Mouse (Mus musculus): ENCODE results near the gene St6galnac3. TPM values are rescaled to one million over a fixed set of nuclear protein-coding genes. Genes with fewer than 3 reads are reported as not detected.

The St6galnac3 gene
- polyA plus RNA-seq, 2 experiments: 20.7 to 36.0 TPM

GRCm38 (mm10) chr3:153631988-153632672, 92.8 kb downstream of the St6galnac3 start:
- Histone ChIP-seq H3K9ac (ENCODE audit: low read depth, low read length, severe bottlenecking) (no peak overlapping the region), H3K36me3 (ENCODE audit: control insufficient read depth, insufficient read depth, low read length) (no peaks in the 10 kb centered on the region), H3K27ac (replicated peaks; ENCODE audit: low read depth, low read length) (no peak overlapping the region), H3K27me3 (ENCODE audit: control insufficient read depth, insufficient read depth, low read length) (no peaks in the 10 kb centered on the region), H3K4me3 (replicated peaks; ENCODE audit: low read length) (no peak overlapping the region), H3K4me2 (replicated peaks; ENCODE audit: low read depth, low read length, severe bottlenecking) (no peak overlapping the region), H3K9me3 (ENCODE audit: control insufficient read depth, low read length) (no peaks in the 10 kb centered on the region), H3K4me1 (ENCODE audit: control insufficient read depth, insufficient read depth, low read length) (peaks cover 4% of the 10 kb centered on the region; the same call in 1 of the 2 replicates)
- no peak for TF ChIP-seq POLR2A (IDR thresholded peaks at IDR 0.05; ENCODE audit: borderline replicate concordance, extremely low read depth, insufficient read depth, insufficient read length)
- WGBS: 68% methylated on average over 10 of the region's 10 CpGs
- ATAC-seq (ENCODE audit: low FRiP score, low read depth) (peak; percentile 50; the same call in 1 of the 2 replicates), DNase-seq (ENCODE audit: low spot score) (no peak)

GRCm38 (mm10) chr3:153626237-153626636, 98.7 kb downstream of the St6galnac3 start:
- Histone ChIP-seq H3K9me3 (ENCODE audit: control insufficient read depth, low read length) (no peaks in the 10 kb centered on the region), H3K9ac (ENCODE audit: low read depth, low read length, severe bottlenecking) (no peak overlapping the region), H3K4me3 (replicated peaks; ENCODE audit: low read length) (no peak overlapping the region), H3K4me2 (replicated peaks; ENCODE audit: low read depth, low read length, severe bottlenecking) (no peak overlapping the region), H3K27me3 (ENCODE audit: control insufficient read depth, insufficient read depth, low read length) (no peaks in the 10 kb centered on the region), H3K27ac (replicated peaks; ENCODE audit: low read depth, low read length) (no peak overlapping the region), H3K36me3 (ENCODE audit: control insufficient read depth, insufficient read depth, low read length) (no peaks in the 10 kb centered on the region), H3K4me1 (ENCODE audit: control insufficient read depth, insufficient read depth, low read length) (no peaks in the 10 kb centered on the region)
- ATAC-seq (ENCODE audit: low FRiP score, low read depth) (no peak), DNase-seq (ENCODE audit: low spot score) (no peak)
- TF ChIP-seq POLR2A (IDR thresholded peaks at IDR 0.05; ENCODE audit: borderline replicate concordance, extremely low read depth, insufficient read depth, insufficient read length): no peak
- WGBS: 55% methylated on average over 5 of the region's 5 CpGs

- TF ChIP-seq POLR2A (IDR thresholded peaks at IDR 0.05; ENCODE audit: borderline replicate concordance, extremely low read depth, insufficient read depth, insufficient read length): no peak
- no peaks in the 10 kb centered on the region for H3K36me3 ChIP-seq (ENCODE audit: control insufficient read depth, insufficient read depth, low read length)
- H3K4me1 ChIP-seq (ENCODE audit: control insufficient read depth, insufficient read depth, low read length): peaks cover 14% of the 10 kb centered on the region; the same call in 1 of the 2 replicates
- no peak overlapping the region for H3K27ac ChIP-seq (replicated peaks; ENCODE audit: low read depth, low read length)
- no peaks in the 10 kb centered on the region for H3K9me3 ChIP-seq (ENCODE audit: control insufficient read depth, low read length)
- no peak overlapping the region for H3K4me3 ChIP-seq (replicated peaks; ENCODE audit: low read length)
- no peaks in the 10 kb centered on the region for H3K27me3 ChIP-seq (ENCODE audit: control insufficient read depth, insufficient read depth, low read length)
- ATAC-seq (ENCODE audit: low FRiP score, low read depth): no peak
- H3K4me2 ChIP-seq (replicated peaks; ENCODE audit: low read depth, low read length, severe bottlenecking): no peak overlapping the region
- DNase-seq (ENCODE audit: low spot score): no peak
- WGBS: 93% methylated on average over 7 of the region's 7 CpGs
- no peak overlapping the region for H3K9ac ChIP-seq (ENCODE audit: low read depth, low read length, severe bottlenecking)
Measured at GRCm38 (mm10) chr3:153618976-153619375, 106.0 kb downstream of the St6galnac3 start.

- no peak overlapping the region for H3K4me3 ChIP-seq (replicated peaks; ENCODE audit: low read length)
- H3K36me3 ChIP-seq (ENCODE audit: control insufficient read depth, insufficient read depth, low read length): no peaks in the 10 kb centered on the region
- DNase-seq (ENCODE audit: low spot score): no peak
- H3K4me2 ChIP-seq (replicated peaks; ENCODE audit: low read depth, low read length, severe bottlenecking): no peak overlapping the region
- no peak overlapping the region for H3K9ac ChIP-seq (ENCODE audit: low read depth, low read length, severe bottlenecking)
- peaks cover 14% of the 10 kb centered on the region; the same call in 1 of the 2 replicates for H3K4me1 ChIP-seq (ENCODE audit: control insufficient read depth, insufficient read depth, low read length)
- no peak for TF ChIP-seq POLR2A (IDR thresholded peaks at IDR 0.05; ENCODE audit: borderline replicate concordance, extremely low read depth, insufficient read depth, insufficient read length)
- ATAC-seq (ENCODE audit: low FRiP score, low read depth): no peak
- 41% methylated on average over 8 of the region's 8 CpGs for WGBS
- H3K27ac ChIP-seq (replicated peaks; ENCODE audit: low read depth, low read length): no peak overlapping the region
- H3K27me3 ChIP-seq (ENCODE audit: control insufficient read depth, insufficient read depth, low read length): no peaks in the 10 kb centered on the region
- H3K9me3 ChIP-seq (ENCODE audit: control insufficient read depth, low read length): no peaks in the 10 kb centered on the region
Measured at GRCm38 (mm10) chr3:153616849-153617248, 108.1 kb downstream of the St6galnac3 start.

GRCm38 (mm10) chr3:153610239-153610638, 114.7 kb downstream of the St6galnac3 start:
- ATAC-seq (ENCODE audit: low FRiP score, low read depth): no peak
- Histone ChIP-seq H3K4me2 (replicated peaks; ENCODE audit: low read depth, low read length, severe bottlenecking) (no peak overlapping the region), H3K4me1 (ENCODE audit: control insufficient read depth, insufficient read depth, low read length) (no peaks in the 10 kb centered on the region), H3K9ac (ENCODE audit: low read depth, low read length, severe bottlenecking) (no peak overlapping the region), H3K9me3 (ENCODE audit: control insufficient read depth, low read length) (no peaks in the 10 kb centered on the region), H3K27ac (replicated peaks; ENCODE audit: low read depth, low read length) (no peak overlapping the region), H3K36me3 (ENCODE audit: control insufficient read depth, insufficient read depth, low read length) (no peaks in the 10 kb centered on the region), H3K27me3 (ENCODE audit: control insufficient read depth, insufficient read depth, low read length) (no peaks in the 10 kb centered on the region), H3K4me3 (replicated peaks; ENCODE audit: low read length) (no peak overlapping the region)
- no peak for DNase-seq (ENCODE audit: low spot score)
- 80% methylated on average over 13 of the region's 13 CpGs for WGBS
- no peak for TF ChIP-seq POLR2A (IDR thresholded peaks at IDR 0.05; ENCODE audit: borderline replicate concordance, extremely low read depth, insufficient read depth, insufficient read length)

Data from limb, embryonic 14.5 days (tissue).